Mouse (Mus musculus) megakaryocyte, embryonic 14.5 days (primary cell): ENCODE measurements around the gene Zfp882.

Experiments
- FLI1 ChIP-seq: IDR thresholded peaks from 2 replicates; pipeline ENCODE4 v1.6.1; 2012; ENCODE audit warnings: low read length, inconsistent platforms, mixed read lengths
- GATA1 ChIP-seq: IDR thresholded peaks from 3 replicates; pipeline ENCODE4 v1.6.1; 2012; ENCODE audit warnings: mixed read lengths, low read length, inconsistent platforms, borderline replicate concordance

GRCm38 (mm10) chr8:71951436-71952161 is 43.2 kb downstream of the Zfp882 start:
- TF ChIP-seq GATA1 (no peak), FLI1 (no peak)
